Mouse (Mus musculus) bone marrow, adult 2 months (tissue): ENCODE results near the gene Klhl23. TPM values are rescaled to one million over a fixed set of nuclear protein-coding genes. Genes with fewer than 3 reads are reported as not detected.

ENCODE experiments used
- H3K27ac ChIP-seq: fragments of 200-500 bp; 2 replicates; pipeline ENCODE4 v1.5.1; 2012; ENCODE audit warnings: low read depth, mild to moderate bottlenecking, control low read depth, inconsistent platforms, low read length; ENCODE audit not compliant: control insufficient read depth, poor library complexity, insufficient read depth
- H3K4me1 ChIP-seq: fragments of 200-500 bp; 2 replicates; pipeline ENCODE4 v1.6.1; 2011; ENCODE audit warnings: low read length; ENCODE audit not compliant: control insufficient read depth, insufficient read depth
- H3K4me3 ChIP-seq: fragments of 200-500 bp; replicated peaks from 2 replicates; pipeline ENCODE3; 2011; ENCODE audit warnings: mild to moderate bottlenecking, low read depth, low read length, control low read depth; ENCODE audit not compliant: control insufficient read depth
- CTCF ChIP-seq: fragments of 200-500 bp; IDR thresholded peaks from 2 replicates; pipeline ENCODE4 v1.5.1; 2011; ENCODE audit warnings: low read length, control low read depth; ENCODE audit not compliant: control insufficient read depth, insufficient read depth
- POLR2A ChIP-seq: fragments of 200-500 bp; IDR thresholded peaks from 2 replicates; pipeline ENCODE4 v1.6.1; 2011; ENCODE audit warnings: low read depth, mild to moderate bottlenecking, control low read depth, low read length, borderline replicate concordance; ENCODE audit not compliant: control insufficient read depth
- WGBS: fragments of 180-500 bp; shearing (Covaris S2); methylation state at CpG from one replicate; pipeline ENCODE4 v1.1.7; 2018; 5-methylcytosine and 5-hydroxymethylcytosine counted together
- polyA plus RNA-seq: library from polyadenylated mRNA; stranded (reverse); fragments of >200 nt; gene quantifications from 2 replicates; pipeline ENCODE4 v1.2.4, GENCODE M21; 2011; ENCODE audit warnings: low replicate concordance; ENCODE audit not compliant: missing spikeins, insufficient read depth, insufficient read length

Klhl23 gene
- polyA plus RNA-seq, 1 experiment = 4.9 TPM

GRCm38 (mm10) chr2:69822361-69823128 lies 801 bp downstream of the Klhl23 start:
- peak overlapping the region; percentile 83 for H3K27ac ChIP-seq

GRCm38 (mm10) chr2:69823129-69823677 lies 1.5 kb downstream of the Klhl23 start:
- H3K27ac ChIP-seq = peak overlapping the region; percentile 83; the same call in 1 of the 2 replicates
- H3K4me1 ChIP-seq = no peaks in the 10 kb centered on the region; the same call in none of the 2 replicates
- TF ChIP-seq POLR2A (no peak), CTCF (no peak)
- peak overlapping the region; percentile 85 for H3K4me3 ChIP-seq
- 4% methylated on average over 45 of the region's 45 CpGs for WGBS

More at GRCm38 (mm10) chr2:69822361-69823128, 801 bp downstream of the Klhl23 start:
- WGBS = under 1% methylated on average over 70 of the region's 80 CpGs
- Histone ChIP-seq H3K4me1 (no peaks in the 10 kb centered on the region; the same call in none of the 2 replicates), H3K4me3 (peak overlapping the region; percentile 85)
- TF ChIP-seq POLR2A (no peak), CTCF (no peak)

- WGBS = 94% methylated on average over 10 of the region's 10 CpGs
- H3K27ac ChIP-seq = no peak overlapping the region
- TF ChIP-seq CTCF (no peak), POLR2A (no peak)
- no peaks in the 10 kb centered on the region; the same call in none of the 2 replicates for H3K4me1 ChIP-seq
- no peak overlapping the region for H3K4me3 ChIP-seq
These were observed 4.2 kb downstream of the Klhl23 start for GRCm38 (mm10) chr2:69825898-69826297.

- WGBS = 93% methylated on average over 2 of the region's 2 CpGs
- TF ChIP-seq CTCF (no peak), POLR2A (no peak)
- no peaks in the 10 kb centered on the region; the same call in none of the 2 replicates for H3K4me1 ChIP-seq
- no peak overlapping the region for H3K4me3 ChIP-seq
- H3K27ac ChIP-seq = no peak overlapping the region
These were observed 4.6 kb downstream of the Klhl23 start for GRCm38 (mm10) chr2:69826380-69826779.

GRCm38 (mm10) chr2:69828031-69828430 lies 6.3 kb downstream of the Klhl23 start:
- Histone ChIP-seq H3K27ac (no peak overlapping the region), H3K4me1 (no peaks in the 10 kb centered on the region; the same call in 1 of the 2 replicates), H3K4me3 (no peak overlapping the region)
- TF ChIP-seq POLR2A = no peak
- TF ChIP-seq CTCF = no peak
- WGBS = 79% methylated on average over 7 of the region's 7 CpGs

- TF ChIP-seq CTCF (no peak), POLR2A (no peak)
- H3K4me1 ChIP-seq = no peaks in the 10 kb centered on the region; the same call in 1 of the 2 replicates
- H3K4me3 ChIP-seq = no peak overlapping the region
- WGBS = 63% methylated on average over 2 of the region's 2 CpGs
- no peak overlapping the region for H3K27ac ChIP-seq
These were observed 7.9 kb downstream of the Klhl23 start for GRCm38 (mm10) chr2:69829680-69830079.

- Histone ChIP-seq H3K27ac (no peak overlapping the region), H3K4me1 (no peaks in the 10 kb centered on the region; the same call in 1 of the 2 replicates), H3K4me3 (no peak overlapping the region)
- 80% methylated on average over 8 of the region's 8 CpGs for WGBS
- no peak for TF ChIP-seq CTCF
- no peak for TF ChIP-seq POLR2A
These were observed 8.4 kb downstream of the Klhl23 start for GRCm38 (mm10) chr2:69830116-69830515.

GRCm38 (mm10) chr2:69837244-69837967 lies 15.7 kb downstream of the Klhl23 start:
- 82% methylated on average over 7 of the region's 7 CpGs for WGBS
- Histone ChIP-seq H3K4me3 (no peak overlapping the region), H3K27ac (no peak overlapping the region), H3K4me1 (no peaks in the 10 kb centered on the region)
- TF ChIP-seq POLR2A (no peak), CTCF (no peak)
